8 mouse cellular contexts compared by ENCODE assay signal in genomic region chr15:32568181-32568857, GRCm38 (mm10).
DNase-seq lines count a peak whose midpoint lies in the region.

No protein-coding gene starts in this region.

- peak; percentile 17 to 77 for DNase-seq in adrenal gland, adult (ENCODE audit: inconsistent age in 2 of 2, low spot score in 1 of 2)
- no peak for DNase-seq in adrenal gland, adult 18-20 months (ENCODE audit: low spot score in 2 of 2)
- DNase-seq in kidney, adult 9 months: peak; percentile 33
- no peak for DNase-seq in kidney, postnatal 4 days
- peak; percentile 15 to 33 for DNase-seq in adrenal gland, postnatal 36 days
- DNase-seq in lung, postnatal 25 days (ENCODE audit: low spot score): peak; percentile 12
- DNase-seq in MN1 (ENCODE audit: low spot score): no peak
- no peak for DNase-seq in urinary bladder, postnatal 25 days (ENCODE audit: low spot score)

Comparison
In these comparisons a context has a peak if more than half of its experiments do, and no peak if none do; other contexts are left out.
1. DNase-seq: peak in adrenal gland, adult (2 of 2), kidney, adult 9 months (single experiment), adrenal gland, postnatal 36 days (2 of 2) and lung, postnatal 25 days (single experiment); none in adrenal gland, adult 18-20 months (0 of 2), kidney, postnatal 4 days (0 of 2), MN1 (single experiment) and urinary bladder, postnatal 25 days (single experiment).